In genomic region chr14:118807653-118808052, GRCm38 (mm10) we compare ENCODE assay signal across 17 mouse cellular contexts. TPM values are rescaled to one million over a fixed set of nuclear protein-coding genes. Genes with fewer than 3 reads are reported as not detected.
A peak's percentile ranks its signal among the peaks of the same experiment; 100 is the strongest.
DNase-seq lines count a peak whose midpoint lies in the region; ATAC-seq lines count a peak whose summit lies in the region.
"Had no signal": no experiment of that assay in that cellular context is flagged by ENCODE, and none has a peak within 500 bp of the region (broad histone marks: within the 10 kb centered on the region; RNA-seq: fewer than 3 reads in every experiment).

No protein-coding gene starts in this region.

- 70% methylated on average over 5 of the region's 5 CpGs for WGBS in heart, embryonic 11.5 days (ENCODE audit: insufficient replicate concordance)

- no peak for ATAC-seq in heart, embryonic 11.5 days (replicated peaks; ENCODE audit: insufficient number of reproducible peaks, low FRiP score, low TSS enrichment)
- ATAC-seq in granulocyte monocyte progenitor cell, adult 5-6 weeks (replicated peaks; ENCODE audit: poor library complexity, severe bottlenecking): no peak
- ATAC-seq: midbrain, embryonic 16.5 days had no signal

- H3K4me2 ChIP-seq in heart, embryonic 11.5 days: no peak overlapping the region
- H3K4me2 ChIP-seq: embryonic facial prominence, embryonic 12.5 days had no signal

- no peaks in the 10 kb centered on the region for H3K27me3 ChIP-seq in heart, embryonic 11.5 days (ENCODE audit: control insufficient read depth, insufficient read depth, low read length)
- H3K27me3 ChIP-seq: embryonic facial prominence, embryonic 12.5 days had no signal

- DNase-seq in heart, postnatal 10 days: peak; percentile 48 to 60
- DNase-seq in NIH3T3 (ENCODE audit: low read depth): peak; percentile 59
- DNase-seq in adipocyte (ENCODE audit: low spot score): peak; percentile 19
- DNase-seq in kidney, postnatal 10 days: peak; percentile 49
- no peak for DNase-seq in left cerebral cortex, postnatal 36 days (ENCODE audit: low spot score in 2 of 2)
- DNase-seq in urinary bladder, postnatal 25 days (ENCODE audit: low spot score): no peak
- DNase-seq: cerebellum, adult 8-10 months; lung, adult 2 months; retina, postnatal 1 day; right cerebral cortex, postnatal 4 days; thymus, postnatal 25 days had no signal

- no peak overlapping the region for H3K4me3 ChIP-seq in heart, embryonic 11.5 days (ENCODE audit: low read depth, low read length)
- H3K4me3 ChIP-seq: embryonic facial prominence, embryonic 12.5 days; hindbrain, embryonic 10.5 days; limb, embryonic 10.5 days had no signal

- H3K9ac ChIP-seq in heart, embryonic 11.5 days (ENCODE audit: low read depth, low read length): no peak overlapping the region
- H3K9ac ChIP-seq: embryonic facial prominence, embryonic 12.5 days had no signal

- H3K27ac ChIP-seq in heart, embryonic 11.5 days (ENCODE audit: low read depth, low read length): no peak overlapping the region
- H3K27ac ChIP-seq: embryonic facial prominence, embryonic 12.5 days; hindbrain, embryonic 10.5 days; limb, embryonic 10.5 days had no signal

- H3K36me3 ChIP-seq in heart, embryonic 11.5 days (ENCODE audit: control insufficient read depth, insufficient read depth, low read length): no peaks in the 10 kb centered on the region
- H3K36me3 ChIP-seq: embryonic facial prominence, embryonic 12.5 days; hindbrain, embryonic 10.5 days; limb, embryonic 10.5 days had no signal

- intact Hi-C loops in heart, postnatal 10 days (cut with DNase I): no loop called here
- intact Hi-C loops in left cerebral cortex, postnatal 36 days (cut with DNase I): no loop called here

- H3K4me1 ChIP-seq in heart, embryonic 11.5 days (ENCODE audit: control insufficient read depth, insufficient read depth, low read length): no peaks in the 10 kb centered on the region
- H3K4me1 ChIP-seq: embryonic facial prominence, embryonic 12.5 days; hindbrain, embryonic 10.5 days; limb, embryonic 10.5 days had no signal

- no peaks in the 10 kb centered on the region for H3K9me3 ChIP-seq in heart, embryonic 11.5 days (replicated peaks; ENCODE audit: control insufficient read depth, low read length)
- H3K9me3 ChIP-seq: embryonic facial prominence, embryonic 12.5 days; hindbrain, embryonic 10.5 days; limb, embryonic 10.5 days had no signal

RNA-seq across cellular contexts. Expression of gene Cldn10, which starts 19.9 kb away (rescaled TPM):
- under 1 TPM in 1 of 2 experiments, not detected in 1; 0.60 TPM for total RNA-seq in heart, postnatal 10 days (2021)
- polyA plus RNA-seq in heart, embryonic 11.5 days (2014; fragmentation: Nextera tagmentation; extraction: Ambion mirVana): 0.34 and 0.56 TPM in 2 replicates
- total RNA-seq in left cerebral cortex, postnatal 36 days (2021): 10 to 100 TPM; 24.6 to 28.3 TPM
- not detected in 2 replicates for total RNA-seq in granulocyte monocyte progenitor cell, adult 5-6 weeks (2014; fragmentation: Nextera tagmentation)
- 0.31 TPM in 1 of 2 replicates, not detected in the other for total RNA-seq in granulocyte monocyte progenitor cell, adult 5-6 weeks (2017)

Comparison
In these comparisons a context has a peak if more than half of its experiments do, and no peak if none do; other contexts are left out.
1. DNase-seq: peak in heart, postnatal 10 days (2 of 2), NIH3T3 (single experiment), adipocyte (single experiment) and kidney, postnatal 10 days (single experiment); none in left cerebral cortex, postnatal 36 days (0 of 2) and urinary bladder, postnatal 25 days (single experiment).
2. RNA of gene Cldn10, which starts 19.9 kb away (total RNA-seq): 24.6 to 28.3 TPM in left cerebral cortex, postnatal 36 days; 0.60 TPM in heart, postnatal 10 days and 0.31 TPM in granulocyte monocyte progenitor cell, adult 5-6 weeks; every median in the first group is over 10 times any median in the second.